Mouse (Mus musculus) limb, embryonic 14.5 days (tissue): ENCODE data around the gene Iqsec1. TPM values are rescaled to one million over a fixed set of nuclear protein-coding genes. Genes with fewer than 3 reads are reported as not detected.

Experiments used
- ATAC-seq: fragments of 200-750 bp; cut with Nextera tagmentation; 2 replicates; pipeline ENCODE4 v1.8.0; 2017; ENCODE audit warnings: low read depth, moderate number of reproducible peaks, moderate TSS enrichment; ENCODE audit not compliant: low FRiP score
- DNase-seq: peaks from one replicate; pipeline ENCODE4 v3.0.0-alpha.2; 2015; ENCODE audit warnings: low spot score
- H3K27ac ChIP-seq: fragments of 300-500 bp; sonication (generic); replicated peaks from 2 replicates; pipeline ENCODE4 v1.5.1; 2014; ENCODE audit warnings: low read depth, mild to moderate bottlenecking, low read length, moderate library complexity, mixed read lengths
- H3K27me3 ChIP-seq: fragments of 300-500 bp; sonication (generic); 2 replicates; pipeline ENCODE4 v1.6.1; 2014; ENCODE audit warnings: low read length, mixed read lengths; ENCODE audit not compliant: control insufficient read depth, insufficient read depth
- H3K36me3 ChIP-seq: fragments of 300-500 bp; sonication (generic); 2 replicates; pipeline ENCODE4 v1.6.1; 2014; ENCODE audit warnings: mild to moderate bottlenecking, low read length, moderate library complexity, mixed read lengths; ENCODE audit not compliant: control insufficient read depth, insufficient read depth
- H3K4me1 ChIP-seq: fragments of 300-500 bp; sonication (generic); 2 replicates; pipeline ENCODE4 v1.6.1; 2014; ENCODE audit warnings: antibody characterized with exemption, low read length, mixed read lengths; ENCODE audit not compliant: control insufficient read depth, insufficient read depth
- H3K4me2 ChIP-seq: fragments of 300-500 bp; sonication (generic); replicated peaks from 2 replicates; pipeline ENCODE4 v1.6.1; 2014; ENCODE audit warnings: low read depth, mild to moderate bottlenecking, low read length, moderate library complexity; ENCODE audit not compliant: severe bottlenecking
- H3K4me3 ChIP-seq: fragments of 300-500 bp; sonication (generic); replicated peaks from 2 replicates; pipeline ENCODE4 v1.5.1; 2014; ENCODE audit warnings: low read length
- H3K9ac ChIP-seq: fragments of 300-500 bp; sonication (generic); 2 replicates; pipeline ENCODE4 v1.6.1; 2014; ENCODE audit warnings: mild to moderate bottlenecking, low read depth, low read length, moderate library complexity; ENCODE audit not compliant: severe bottlenecking
- H3K9me3 ChIP-seq: fragments of 300-500 bp; sonication (generic); 2 replicates; pipeline ENCODE4 v1.6.1; 2016; ENCODE audit warnings: low read length; ENCODE audit not compliant: control insufficient read depth
- POLR2A ChIP-seq: fragments of 200-500 bp; IDR thresholded peaks from 2 replicates; pipeline ENCODE4 v1.8.0; 2012; ENCODE audit warnings: inconsistent platforms, mild to moderate bottlenecking, moderate library complexity, borderline replicate concordance; ENCODE audit not compliant: insufficient read depth, insufficient read length; ENCODE audit errors: extremely low read depth
- WGBS: fragments of 180-500 bp; shearing (Covaris S2); extraction: QIAGEN DNeasy Blood & Tissue Kit; methylation state at CpG from one replicate; pipeline ENCODE4 v1.1.7; 2014; 5-methylcytosine and 5-hydroxymethylcytosine counted together
- polyA plus RNA-seq, 2 experiments: library from polyadenylated mRNA; depleted of rRNA in 1 of 2; stranded (reverse) in 1 of 2; unstranded in 1 of 2; fragments of >200 nt; fragmentation: Nextera tagmentation in 1 of 2; extraction: Ambion mirVana in 1 of 2; gene quantifications; 2 replicates each; pipeline versions ENCODE4 v1.2.1 to v1.2.3; 2012 to 2014

Gene Iqsec1
- polyA plus RNA-seq, 2 experiments, result 17.3 to 58.2 TPM

DNA sequence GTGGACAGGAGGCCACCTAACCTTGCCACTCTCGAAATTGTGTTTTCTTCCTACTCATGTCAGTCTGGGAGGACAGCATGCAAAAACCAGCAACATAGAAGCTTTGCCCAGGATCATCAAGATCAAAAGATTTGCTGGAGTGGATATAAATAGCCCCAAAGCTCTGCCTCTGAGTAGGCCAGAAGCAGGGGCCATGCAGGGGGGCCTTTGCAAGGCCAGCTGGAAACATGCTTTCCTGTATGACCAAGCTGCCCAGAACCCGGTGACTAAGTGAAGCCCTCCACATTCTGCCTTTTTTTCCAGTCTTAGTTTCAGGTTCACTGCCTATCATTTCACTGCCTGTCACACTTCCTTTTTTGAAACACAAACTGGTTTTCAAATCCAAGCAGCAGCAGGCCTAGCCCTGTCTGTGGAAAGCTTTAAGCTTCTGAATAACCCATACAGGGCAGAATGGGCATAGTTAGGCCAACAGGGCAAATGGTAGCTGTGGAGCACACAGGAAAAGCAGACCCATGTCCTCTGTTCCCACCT is 19.1 kb downstream of the Iqsec1 start:
- ATAC-seq (no peak), DNase-seq (no peak)
- H3K36me3 ChIP-seq, result no peaks in the 10 kb centered on the region
- 44% methylated on average over 2 of the region's 2 CpGs for WGBS
- H3K27ac ChIP-seq, result 0 out of 2 replicates have a peak overlapping the region, but pooled peaks have one; percentile 1
- peaks cover 8% of the 10 kb centered on the region; the same call in 1 of the 2 replicates for H3K4me1 ChIP-seq
- no peaks in the 10 kb centered on the region for H3K9me3 ChIP-seq
- H3K27me3 ChIP-seq, result no peaks in the 10 kb centered on the region
- no peak overlapping the region for H3K4me2 ChIP-seq
- no peak overlapping the region for H3K4me3 ChIP-seq
- no peak overlapping the region for H3K9ac ChIP-seq
- no peak for TF ChIP-seq POLR2A

DNA sequence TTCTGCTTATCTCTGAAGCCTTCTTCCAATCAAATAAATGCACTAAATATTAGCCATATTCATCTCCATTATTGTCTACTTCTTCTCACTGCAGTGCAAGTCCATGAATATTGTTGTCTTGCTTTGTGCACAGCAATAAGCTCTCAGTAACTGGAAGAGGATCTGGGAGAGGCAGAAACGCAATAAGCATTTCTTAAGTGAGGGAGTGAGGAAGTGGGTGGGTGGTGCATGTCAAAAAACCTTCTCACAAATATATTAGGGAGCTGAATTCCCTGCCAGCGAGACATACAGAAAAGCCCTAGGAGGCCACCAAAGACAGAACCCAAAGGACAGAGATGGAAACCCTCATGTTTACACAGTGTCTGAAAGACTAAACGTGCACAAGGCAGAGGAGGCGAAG is 35.1 kb downstream of the Iqsec1 start:
- Histone ChIP-seq H3K4me1 (no peaks in the 10 kb centered on the region; the same call in 1 of the 2 replicates), H3K4me2 (no peak overlapping the region), H3K9ac (no peak overlapping the region), H3K36me3 (no peaks in the 10 kb centered on the region), H3K27me3 (no peaks in the 10 kb centered on the region), H3K27ac (no peak overlapping the region), H3K9me3 (no peaks in the 10 kb centered on the region), H3K4me3 (no peak overlapping the region)
- DNase-seq (no peak), ATAC-seq (no peak)
- no peak for TF ChIP-seq POLR2A
- WGBS, result 76% methylated on average over 4 of the region's 4 CpGs

DNA sequence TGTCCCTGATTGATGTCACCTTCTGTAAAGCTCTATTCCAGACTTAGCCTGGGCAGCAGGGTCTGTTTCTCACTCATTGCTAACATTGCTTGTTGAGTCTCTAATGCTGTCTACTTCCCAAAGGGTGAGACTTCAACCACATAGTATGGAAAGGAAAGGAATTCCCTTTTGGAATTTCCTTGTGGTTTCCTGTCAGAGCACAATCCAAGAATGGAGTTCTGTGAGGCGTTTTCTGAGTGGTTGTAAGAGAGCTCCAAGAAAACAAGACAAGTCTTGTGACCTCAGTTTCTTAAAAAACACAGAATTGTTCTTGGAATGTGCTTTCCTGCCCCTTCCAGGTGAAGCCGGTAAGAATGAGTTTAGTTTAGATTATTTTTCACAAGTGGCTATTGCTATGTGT is 37.5 kb downstream of the Iqsec1 start:
- Histone ChIP-seq H3K4me2 (no peak overlapping the region), H3K27ac (0 out of 2 replicates have a peak overlapping the region, but pooled peaks have one; percentile 28), H3K4me1 (peaks cover 5% of the 10 kb centered on the region), H3K27me3 (no peaks in the 10 kb centered on the region), H3K36me3 (no peaks in the 10 kb centered on the region), H3K9me3 (no peaks in the 10 kb centered on the region), H3K4me3 (no peak overlapping the region), H3K9ac (no peak overlapping the region)
- no peak for TF ChIP-seq POLR2A
- no peak for ATAC-seq
- 54% methylated on average over 2 of the region's 2 CpGs for whole genome bisulfite sequencing
- peak; percentile 17 for DNase-seq

DNA sequence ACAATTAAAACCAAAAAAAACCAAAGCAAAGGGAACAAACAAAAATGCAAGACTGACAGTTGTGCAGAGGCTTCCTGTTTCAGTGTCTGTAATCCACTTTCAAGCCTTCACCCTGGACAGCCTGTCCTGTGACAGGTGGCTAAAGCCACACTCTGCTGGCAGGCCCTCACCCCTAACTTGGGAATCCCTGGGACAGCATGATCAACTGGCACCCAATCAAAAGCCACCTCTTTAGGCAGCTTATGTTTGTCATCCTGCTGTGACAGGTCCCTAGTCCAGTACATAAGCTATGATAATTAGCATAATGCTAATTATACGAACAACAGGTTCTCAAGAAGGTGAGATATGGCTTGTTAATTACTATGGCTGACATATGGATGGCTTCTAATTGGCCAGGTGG is 40.4 kb downstream of the Iqsec1 start:
- 69% methylated on average over 1 of the region's 1 CpGs for WGBS
- H3K9me3 ChIP-seq, result no peaks in the 10 kb centered on the region
- DNase-seq, result no peak
- TF ChIP-seq POLR2A, result no peak
- H3K4me2 ChIP-seq, result no peak overlapping the region
- ATAC-seq, result no peak
- no peak overlapping the region for H3K27ac ChIP-seq
- H3K4me1 ChIP-seq, result peaks cover 14% of the 10 kb centered on the region
- no peaks in the 10 kb centered on the region for H3K36me3 ChIP-seq
- no peaks in the 10 kb centered on the region for H3K27me3 ChIP-seq
- H3K4me3 ChIP-seq, result no peak overlapping the region
- H3K9ac ChIP-seq, result no peak overlapping the region

DNA sequence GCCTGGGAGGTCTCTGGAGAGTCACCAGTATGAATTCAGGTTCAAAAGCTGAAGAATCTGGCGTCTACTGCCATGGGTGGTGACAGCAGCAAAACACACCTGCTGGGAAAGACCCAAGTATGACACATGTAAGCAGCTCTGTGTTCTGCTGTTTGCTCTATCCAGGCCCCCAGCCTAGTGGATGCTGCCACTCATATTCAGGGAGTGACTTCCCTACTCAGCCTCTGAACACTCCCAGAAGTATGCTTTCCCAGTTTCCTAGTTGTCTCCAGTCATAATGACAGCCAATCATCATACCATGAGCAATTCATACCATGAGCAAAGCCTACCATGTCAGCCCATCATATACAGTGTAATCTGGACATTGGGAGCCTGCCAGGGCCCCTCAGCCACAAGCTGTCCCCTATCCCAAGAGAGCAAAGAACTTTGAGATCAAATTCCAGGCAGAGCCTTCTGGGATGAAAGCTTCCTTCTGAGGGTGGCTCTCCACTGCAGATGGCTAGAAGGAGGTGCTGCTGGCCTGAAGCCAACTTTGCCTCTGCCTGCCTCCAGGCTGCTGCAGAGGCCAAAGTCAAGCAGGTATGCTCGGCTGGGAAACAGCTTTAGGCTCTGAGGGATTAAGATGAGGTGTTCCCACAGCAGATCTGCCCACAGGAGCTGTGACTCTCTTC is 42.8 kb downstream of the Iqsec1 start:
- DNase-seq (peak; percentile 46), ATAC-seq (no peak)
- no peaks in the 10 kb centered on the region for H3K9me3 ChIP-seq
- H3K4me1 ChIP-seq, result peaks cover 14% of the 10 kb centered on the region
- 39% methylated on average over 2 of the region's 2 CpGs for WGBS
- H3K4me3 ChIP-seq, result no peak overlapping the region
- TF ChIP-seq POLR2A, result no peak
- H3K27ac ChIP-seq, result no peak overlapping the region
- H3K27me3 ChIP-seq, result no peaks in the 10 kb centered on the region
- H3K36me3 ChIP-seq, result no peaks in the 10 kb centered on the region
- H3K9ac ChIP-seq, result no peak overlapping the region
- no peak overlapping the region for H3K4me2 ChIP-seq
